Mouse (Mus musculus) lung, adult 2 months (tissue): Measurements from ENCODE around the gene Utrn.

Source experiments
- CTCF ChIP-seq: fragments of 200-500 bp; IDR thresholded peaks from 2 replicates; pipeline ENCODE4 v1.5.1; 2011; ENCODE audit warnings: mild to moderate bottlenecking, low read length, control low read depth; ENCODE audit not compliant: insufficient read depth
- POLR2A ChIP-seq: fragments of 200-500 bp; IDR thresholded peaks from 2 replicates; pipeline ENCODE4 v1.6.1; 2011; ENCODE audit warnings: low read depth, mild to moderate bottlenecking, control low read depth, low read length, borderline replicate concordance; ENCODE audit errors: extremely low read depth

DNA sequence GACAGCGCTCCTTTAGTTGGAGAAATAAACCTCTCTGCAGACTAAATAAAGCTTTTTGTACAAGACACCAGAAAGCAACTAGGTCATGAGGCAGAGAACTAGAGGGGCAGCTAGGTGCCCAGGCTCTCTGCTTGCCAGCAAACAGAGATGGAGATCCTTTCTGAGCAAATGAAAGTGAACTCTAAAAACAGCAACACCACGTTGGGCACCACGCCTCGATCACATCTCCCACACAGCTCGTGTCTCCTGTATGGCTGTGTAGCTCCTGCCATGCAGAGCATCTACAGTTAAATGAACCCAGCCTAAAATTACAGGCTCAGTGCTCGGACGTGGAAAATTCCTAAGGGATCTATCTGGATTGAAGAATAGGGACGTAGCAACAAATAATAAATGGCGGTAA is 61.5 kb downstream of the Utrn start:
- no peak for TF ChIP-seq CTCF
- TF ChIP-seq POLR2A = no peak
